Mouse (Mus musculus) midbrain, embryonic 15.5 days (tissue): ENCODE measurements around the gene Ccr1l1. TPM values are rescaled to one million over a fixed set of nuclear protein-coding genes. Genes with fewer than 3 reads are reported as not detected.
"Not testable (repeated sequence)": the region's sequence is repeated elsewhere in the genome, so short reads cannot be mapped to it uniquely, and the experiment has no call there.

Source experiments
- ATAC-seq: fragments of 200-750 bp; cut with Nextera tagmentation; replicated peaks from 2 replicates; pipeline ENCODE4 v1.8.0; 2017; ENCODE audit warnings: moderate TSS enrichment
- H3K27ac ChIP-seq: fragments of 300-500 bp; sonication (generic); 2 replicates; pipeline ENCODE4 v1.5.1; 2015; ENCODE audit warnings: mild to moderate bottlenecking, inconsistent platforms
- H3K27me3 ChIP-seq: fragments of 300-500 bp; sonication (generic); replicated peaks from 2 replicates; pipeline ENCODE4 v1.6.1; 2015; ENCODE audit warnings: inconsistent platforms
- H3K36me3 ChIP-seq: fragments of 300-500 bp; sonication (generic); replicated peaks from 2 replicates; pipeline ENCODE4 v1.6.1; 2015; ENCODE audit warnings: inconsistent platforms
- H3K4me1 ChIP-seq: fragments of 300-500 bp; sonication (generic); 2 replicates; pipeline ENCODE4 v1.6.1; 2015; ENCODE audit warnings: inconsistent platforms
- H3K4me2 ChIP-seq: fragments of 300-500 bp; sonication (generic); 2 replicates; pipeline ENCODE4 v1.6.1; 2015; ENCODE audit warnings: inconsistent platforms, mild to moderate bottlenecking, moderate library complexity
- H3K4me3 ChIP-seq: fragments of 300-500 bp; sonication (generic); 2 replicates; pipeline ENCODE4 v1.5.1; 2015; ENCODE audit warnings: mild to moderate bottlenecking, inconsistent platforms
- H3K9ac ChIP-seq: fragments of 300-500 bp; sonication (generic); 2 replicates; pipeline ENCODE4 v1.6.1; 2015; ENCODE audit warnings: mild to moderate bottlenecking, inconsistent platforms
- H3K9me3 ChIP-seq: fragments of 300-500 bp; sonication (generic); 2 replicates; pipeline ENCODE4 v1.6.1; 2016; ENCODE audit warnings: inconsistent platforms
- WGBS: fragments of 180-500 bp; shearing (Covaris S2); methylation state at CpG from one replicate; pipeline ENCODE4 v1.1.7; 2015; ENCODE audit warnings: mixed read lengths; 5-methylcytosine and 5-hydroxymethylcytosine counted together
- polyA plus RNA-seq: library from polyadenylated mRNA; unstranded; fragments of >200 nt; fragmentation: Nextera tagmentation; extraction: Ambion mirVana; gene quantifications from 2 replicates; pipeline ENCODE4 v1.2.1, GENCODE M21; 2015

Gene Ccr1l1
- polyA plus RNA-seq, 1 experiment from 2014 or later: not detected

GRCm38 (mm10) chr9:123982720-123983119 is 4.5 kb upstream of the Ccr1l1 start:
- Histone ChIP-seq H3K4me2 (no peak overlapping the region), H3K36me3 (no peaks in the 10 kb centered on the region), H3K9me3 (no peaks in the 10 kb centered on the region), H3K4me3 (no peak overlapping the region), H3K9ac (no peak overlapping the region), H3K27ac (no peak overlapping the region), H3K27me3 (no peaks in the 10 kb centered on the region), H3K4me1 (no peaks in the 10 kb centered on the region)
- ATAC-seq: no peak
- 93% methylated on average over 1 of the region's 1 CpGs for WGBS

DNA sequence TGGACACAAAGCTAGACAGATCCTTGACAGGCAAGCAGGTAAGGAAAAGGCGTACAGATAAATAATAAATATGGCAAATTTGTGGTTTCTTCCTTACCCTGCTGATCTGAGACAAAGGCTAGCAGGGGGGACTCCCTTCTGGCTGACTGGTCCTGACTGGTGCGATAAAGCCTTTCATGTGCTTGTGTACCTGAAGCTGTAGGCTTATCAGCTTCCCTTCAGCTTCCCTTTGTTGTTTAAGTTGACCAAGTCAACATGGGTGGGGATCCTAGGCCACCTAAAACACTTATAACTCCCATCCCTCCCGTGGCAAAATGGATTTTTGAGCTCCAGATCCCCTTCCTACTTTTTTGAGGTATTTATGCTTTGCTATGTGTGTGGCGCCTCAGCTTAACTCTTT is 3.7 kb upstream of the Ccr1l1 start:
- Histone ChIP-seq H3K27ac (no peak overlapping the region), H3K27me3 (no peaks in the 10 kb centered on the region), H3K4me1 (no peaks in the 10 kb centered on the region), H3K4me3 (no peak overlapping the region), H3K9me3 (no peaks in the 10 kb centered on the region), H3K4me2 (no peak overlapping the region), H3K36me3 (no peaks in the 10 kb centered on the region), H3K9ac (no peak overlapping the region)
- no peak for ATAC-seq
- 75% methylated on average over 4 of the region's 4 CpGs for WGBS

DNA sequence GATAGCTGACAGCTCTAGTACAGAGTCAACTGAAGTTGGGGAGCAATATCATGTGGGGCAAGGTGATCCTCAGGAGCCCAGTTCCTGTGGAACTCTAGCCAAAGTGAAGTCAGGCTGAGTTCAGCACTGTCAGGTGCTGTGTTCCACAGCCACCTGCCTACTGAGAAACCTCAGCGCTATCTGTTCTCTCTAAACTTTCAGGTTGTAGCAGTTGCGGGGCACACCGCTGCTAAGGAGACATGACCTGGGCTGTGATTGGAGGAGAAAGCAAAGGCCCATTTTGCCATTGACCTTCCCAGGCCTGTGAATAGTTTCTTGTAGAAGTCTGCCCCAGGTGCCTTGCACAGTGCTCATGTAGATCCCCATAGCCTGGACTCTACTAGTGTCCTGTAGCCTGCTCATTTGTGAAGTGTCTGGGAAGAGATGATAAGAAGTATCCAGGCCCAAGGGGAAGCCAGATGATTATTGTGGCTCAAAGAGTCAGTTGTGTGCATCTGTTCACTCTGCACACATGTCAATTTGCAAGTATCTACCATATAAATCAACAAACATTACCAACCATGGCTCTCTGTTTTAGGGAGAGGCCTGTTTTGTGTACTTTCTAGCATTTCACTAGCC is 2.8 kb upstream of the Ccr1l1 start:
- not testable (repeated sequence) for H3K4me3 ChIP-seq, H3K27ac ChIP-seq, ATAC-seq, H3K36me3 ChIP-seq, H3K9ac ChIP-seq, H3K4me1 ChIP-seq, H3K4me2 ChIP-seq, H3K27me3 ChIP-seq, H3K9me3 ChIP-seq
- WGBS: no CpG with 5 or more reads among the region's 3 CpGs

DNA sequence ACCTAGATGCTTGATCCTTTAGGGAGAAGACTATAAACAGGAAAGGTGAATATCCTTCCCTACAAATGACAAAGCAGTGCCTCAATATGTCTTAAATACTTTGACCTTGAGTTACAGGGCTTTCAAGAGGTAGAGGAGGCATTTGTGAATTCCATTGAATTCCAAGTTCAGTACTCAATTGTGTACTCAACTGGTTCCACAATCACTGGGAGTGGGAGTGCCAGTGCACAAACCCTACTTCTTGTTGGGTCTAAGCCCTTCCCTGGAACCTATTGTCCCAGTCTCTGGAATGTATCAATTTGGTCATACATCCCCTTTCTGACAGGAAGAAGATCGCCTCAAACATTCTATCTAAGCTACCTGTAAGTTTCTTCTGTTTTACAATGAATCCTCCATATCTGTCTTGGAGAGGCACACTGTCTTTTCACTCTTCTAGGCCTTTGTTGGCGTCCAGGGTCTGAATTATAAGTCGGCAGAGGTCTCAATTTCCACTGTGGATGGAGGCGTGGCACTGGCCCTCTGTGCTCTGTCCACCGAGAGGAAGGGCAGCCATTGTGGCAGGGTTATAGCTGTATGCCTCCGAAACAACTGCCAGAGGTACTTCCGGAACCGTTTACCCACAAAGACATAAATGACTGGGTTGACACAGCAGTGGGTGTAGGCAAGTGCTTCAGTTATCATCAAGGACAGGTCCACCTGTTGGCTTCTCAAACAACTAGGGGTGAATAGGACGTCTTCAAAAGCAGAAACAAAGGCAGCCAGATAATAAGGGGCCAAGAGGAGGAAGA is 1.1 kb downstream of the Ccr1l1 start:
- no peak overlapping the region for H3K4me2 ChIP-seq
- 86% methylated on average over 9 of the region's 9 CpGs for whole genome bisulfite sequencing
- H3K36me3 ChIP-seq: no peaks in the 10 kb centered on the region
- no peaks in the 10 kb centered on the region for H3K4me1 ChIP-seq
- H3K4me3 ChIP-seq: no peak overlapping the region
- ATAC-seq: no peak
- H3K9me3 ChIP-seq: no peaks in the 10 kb centered on the region
- no peak overlapping the region for H3K27ac ChIP-seq
- no peak overlapping the region for H3K9ac ChIP-seq
- H3K27me3 ChIP-seq: no peaks in the 10 kb centered on the region

DNA sequence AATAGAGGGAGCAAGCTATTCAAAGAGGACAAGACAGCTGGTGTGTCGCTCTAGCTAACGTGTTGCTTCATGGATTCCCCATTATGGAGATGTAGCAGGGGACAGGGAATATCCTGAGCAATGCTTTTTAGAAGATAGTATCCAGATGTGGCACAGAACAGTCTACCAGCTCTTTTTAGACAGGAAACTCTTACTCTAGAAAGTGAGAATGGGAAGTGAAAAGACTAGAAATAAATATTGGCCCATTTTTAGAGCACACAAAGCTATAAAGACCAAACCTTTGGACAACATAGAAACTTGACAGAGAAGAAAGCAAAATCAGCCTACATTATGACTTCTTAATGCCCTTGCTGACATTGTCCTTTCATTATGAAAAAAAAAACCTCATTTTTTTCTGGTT is 2.6 kb downstream of the Ccr1l1 start:
- Histone ChIP-seq H3K27me3 (no peaks in the 10 kb centered on the region), H3K4me3 (no peak overlapping the region), H3K4me2 (no peak overlapping the region), H3K9me3 (no peaks in the 10 kb centered on the region), H3K9ac (no peak overlapping the region), H3K36me3 (no peaks in the 10 kb centered on the region), H3K4me1 (no peaks in the 10 kb centered on the region), H3K27ac (no peak overlapping the region)
- whole genome bisulfite sequencing: 70% methylated on average over 2 of the region's 2 CpGs
- no peak for ATAC-seq

DNA sequence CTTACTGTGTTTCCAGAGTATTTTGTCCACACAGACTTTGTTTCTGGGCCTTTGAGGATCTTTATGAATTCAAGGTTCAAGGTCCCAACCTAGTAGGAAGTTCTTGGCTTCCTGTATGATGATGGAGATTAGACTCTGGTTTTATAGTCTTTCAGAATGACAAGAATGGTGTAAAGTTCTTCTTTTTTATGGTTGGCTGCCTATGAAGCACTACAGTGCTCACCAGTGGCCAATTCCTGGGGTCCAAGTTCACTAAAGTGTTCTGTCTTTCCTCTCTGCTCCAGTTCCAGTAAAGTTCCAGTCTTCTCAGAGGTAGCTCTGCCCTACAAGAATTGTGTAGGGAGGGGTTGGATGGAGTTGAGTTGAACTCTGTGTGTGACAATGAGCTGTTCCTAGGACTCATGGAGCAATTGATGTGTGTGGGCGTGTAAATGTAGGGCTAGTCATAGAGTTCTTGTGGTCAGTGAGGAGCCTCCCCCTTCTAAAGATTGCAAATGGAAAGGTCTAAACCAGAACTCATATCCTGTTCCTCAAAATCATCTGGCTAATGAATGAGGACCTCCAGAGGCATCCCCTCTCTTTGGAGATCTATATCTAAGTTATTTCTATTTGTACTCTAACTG is 9.8 kb downstream of the Ccr1l1 start, which contains the start of gene Ccr1:
Gene Ccr1, minus strand, starts transcription at position 403 of the 623 bp plus-strand sequence.
- H3K4me3 ChIP-seq: no peak within 1 kb of the TSS
- no peaks in the 10 kb centered on the region for H3K9me3 ChIP-seq
- no peak within 1 kb of the TSS for H3K4me2 ChIP-seq
- H3K36me3 ChIP-seq: no peaks in the 10 kb centered on the region
- no peak for ATAC-seq
- WGBS: 88% methylated on average over 1 of the region's 1 CpGs
- no peak within 1 kb of the TSS for H3K27ac ChIP-seq
- no peaks in the 10 kb centered on the region for H3K4me1 ChIP-seq
- no peaks in the 10 kb centered on the region for H3K27me3 ChIP-seq
- no peak within 1 kb of the TSS for H3K9ac ChIP-seq

DNA sequence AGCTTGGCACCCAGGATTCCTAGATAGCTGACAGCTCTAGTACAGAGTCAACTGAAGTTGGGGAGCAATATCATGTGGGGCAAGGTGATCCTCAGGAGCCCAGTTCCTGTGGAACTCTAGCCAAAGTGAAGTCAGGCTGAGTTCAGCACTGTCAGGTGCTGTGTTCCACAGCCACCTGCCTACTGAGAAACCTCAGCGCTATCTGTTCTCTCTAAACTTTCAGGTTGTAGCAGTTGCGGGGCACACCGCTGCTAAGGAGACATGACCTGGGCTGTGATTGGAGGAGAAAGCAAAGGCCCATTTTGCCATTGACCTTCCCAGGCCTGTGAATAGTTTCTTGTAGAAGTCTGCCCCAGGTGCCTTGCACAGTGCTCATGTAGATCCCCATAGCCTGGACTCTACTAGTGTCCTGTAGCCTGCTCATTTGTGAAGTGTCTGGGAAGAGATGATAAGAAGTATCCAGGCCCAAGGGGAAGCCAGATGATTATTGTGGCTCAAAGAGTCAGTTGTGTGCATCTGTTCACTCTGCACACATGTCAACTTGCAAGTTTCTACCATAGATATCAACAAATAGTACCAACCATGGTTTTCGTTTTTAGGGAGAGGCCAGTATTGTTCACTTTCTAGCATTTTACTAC is 11.2 kb downstream of the Ccr1l1 start:
- H3K4me2 ChIP-seq, H3K9me3 ChIP-seq, H3K36me3 ChIP-seq, ATAC-seq, H3K4me1 ChIP-seq, H3K4me3 ChIP-seq, H3K27me3 ChIP-seq, H3K9ac ChIP-seq, H3K27ac ChIP-seq: not testable (repeated sequence)
- 93% methylated on average over 1 of the region's 4 CpGs for WGBS

DNA sequence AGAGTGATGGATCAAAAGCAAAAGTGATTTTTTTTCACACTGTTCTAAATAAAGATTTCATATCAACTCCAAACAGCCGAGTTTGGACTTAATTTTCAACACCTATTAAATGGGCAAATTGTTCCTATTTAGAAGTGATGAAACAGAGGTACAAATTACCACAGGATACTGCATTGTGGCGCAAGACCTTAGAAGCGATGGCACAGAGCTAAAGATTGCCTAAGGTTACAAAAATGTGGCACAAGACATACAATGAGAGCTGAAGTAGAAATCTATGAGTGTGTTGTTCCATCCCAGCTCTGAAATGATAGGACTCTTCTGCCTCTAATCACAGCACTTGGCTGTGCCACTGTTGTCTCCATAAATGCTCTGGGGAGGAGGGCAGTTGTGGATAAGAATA is 13.4 kb downstream of the Ccr1l1 start:
- no peaks in the 10 kb centered on the region for H3K4me1 ChIP-seq
- no peak overlapping the region for H3K4me2 ChIP-seq
- no peaks in the 10 kb centered on the region for H3K36me3 ChIP-seq
- H3K27me3 ChIP-seq: no peaks in the 10 kb centered on the region
- no peak for ATAC-seq
- H3K9ac ChIP-seq: no peak overlapping the region
- H3K4me3 ChIP-seq: no peak overlapping the region
- no peaks in the 10 kb centered on the region for H3K9me3 ChIP-seq
- WGBS: 81% methylated on average over 3 of the region's 3 CpGs
- no peak overlapping the region for H3K27ac ChIP-seq

DNA sequence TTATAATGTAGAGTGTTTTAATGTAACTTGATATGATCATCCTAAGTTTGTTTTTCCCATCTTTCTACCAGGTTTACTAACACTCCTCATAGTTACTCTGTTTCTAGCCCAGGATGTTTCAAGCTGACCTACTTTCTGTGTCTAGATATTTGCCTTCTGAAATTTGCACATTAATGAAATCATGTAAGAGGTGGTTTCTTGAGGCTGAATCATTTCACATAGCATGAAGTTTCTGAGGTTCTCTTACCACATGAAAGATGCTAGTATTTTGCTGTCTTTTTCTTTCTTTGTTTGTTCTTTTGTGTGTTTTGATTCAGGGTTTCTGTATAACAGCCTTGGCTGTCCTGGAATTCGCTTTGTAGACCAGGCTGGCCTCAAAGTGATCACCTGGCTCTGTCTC is 18.0 kb downstream of the Ccr1l1 start:
- Histone ChIP-seq H3K4me2 (no peak overlapping the region), H3K4me3 (no peak overlapping the region), H3K9me3 (no peaks in the 10 kb centered on the region), H3K4me1 (no peaks in the 10 kb centered on the region), H3K9ac (no peak overlapping the region), H3K27me3 (no peaks in the 10 kb centered on the region), H3K36me3 (no peaks in the 10 kb centered on the region), H3K27ac (no peak overlapping the region)
- 91% methylated on average over 1 of the region's 1 CpGs for WGBS
- no peak for ATAC-seq

DNA sequence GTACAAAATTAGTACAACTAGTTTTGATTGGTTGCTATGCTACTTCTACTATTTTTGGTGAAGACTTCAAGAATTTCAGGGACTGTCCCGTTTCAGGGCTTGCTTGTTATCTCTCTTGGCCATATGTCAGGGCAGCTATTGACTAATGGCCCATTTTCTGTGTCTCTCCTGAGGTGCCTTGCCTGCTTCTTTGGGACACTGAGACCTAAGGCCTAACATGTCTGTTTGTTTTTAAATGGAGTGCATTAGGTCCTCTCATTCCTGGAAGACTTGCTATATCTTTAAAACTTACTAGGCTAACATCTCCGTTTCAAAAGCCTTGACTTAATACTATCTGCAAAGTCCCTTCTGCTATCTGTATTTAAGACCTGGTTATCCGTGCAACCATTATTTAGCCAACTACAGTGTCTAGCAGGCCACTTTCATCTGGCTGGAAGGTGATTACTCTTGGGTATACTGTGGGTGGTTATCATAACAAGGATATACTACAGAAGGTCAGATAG is 20.2 kb downstream of the Ccr1l1 start:
- WGBS: 82% methylated on average over 3 of the region's 3 CpGs
- Histone ChIP-seq H3K9me3 (no peaks in the 10 kb centered on the region), H3K4me1 (no peaks in the 10 kb centered on the region), H3K9ac (no peak overlapping the region), H3K36me3 (no peaks in the 10 kb centered on the region), H3K27ac (no peak overlapping the region), H3K4me3 (no peak overlapping the region), H3K27me3 (no peaks in the 10 kb centered on the region), H3K4me2 (no peak overlapping the region)
- ATAC-seq: no peak

GRCm38 (mm10) chr9:123956892-123957291 is 21.3 kb downstream of the Ccr1l1 start:
- Histone ChIP-seq H3K4me2 (no peak overlapping the region), H3K4me3 (no peak overlapping the region), H3K36me3 (no peaks in the 10 kb centered on the region), H3K9ac (no peak overlapping the region), H3K27ac (no peak overlapping the region), H3K4me1 (no peaks in the 10 kb centered on the region), H3K9me3 (no peaks in the 10 kb centered on the region), H3K27me3 (no peaks in the 10 kb centered on the region)
- 77% methylated on average over 1 of the region's 1 CpGs for WGBS
- no peak for ATAC-seq

GRCm38 (mm10) chr9:123953551-123953950 is 24.7 kb downstream of the Ccr1l1 start:
- no peak overlapping the region for H3K4me2 ChIP-seq
- H3K9ac ChIP-seq: no peak overlapping the region
- ATAC-seq: no peak
- H3K27ac ChIP-seq: no peak overlapping the region
- no peak overlapping the region for H3K4me3 ChIP-seq
- no peaks in the 10 kb centered on the region for H3K4me1 ChIP-seq
- whole genome bisulfite sequencing: 82% methylated on average over 2 of the region's 2 CpGs
- H3K36me3 ChIP-seq: no peaks in the 10 kb centered on the region
- H3K9me3 ChIP-seq: no peaks in the 10 kb centered on the region
- no peaks in the 10 kb centered on the region for H3K27me3 ChIP-seq
